Mouse (Mus musculus) G1E (cell line): ENCODE measurements around the gene Acnat2.
"Not testable (repeated sequence)": the region's sequence is repeated elsewhere in the genome, so short reads cannot be mapped to it uniquely, and the experiment has no call there.

ENCODE experiments used
- CTCF ChIP-seq: IDR thresholded peaks from 2 replicates; pipeline ENCODE4 v1.5.1; 2012; ENCODE audit warnings: low read depth, low read length, inconsistent platforms, mixed read lengths
- TAL1 ChIP-seq: conservative IDR thresholded peaks from 2 replicates; pipeline ENCODE4 v1.6.1; 2012; ENCODE audit warnings: low read depth, low read length, inconsistent platforms, mixed read lengths

DNA sequence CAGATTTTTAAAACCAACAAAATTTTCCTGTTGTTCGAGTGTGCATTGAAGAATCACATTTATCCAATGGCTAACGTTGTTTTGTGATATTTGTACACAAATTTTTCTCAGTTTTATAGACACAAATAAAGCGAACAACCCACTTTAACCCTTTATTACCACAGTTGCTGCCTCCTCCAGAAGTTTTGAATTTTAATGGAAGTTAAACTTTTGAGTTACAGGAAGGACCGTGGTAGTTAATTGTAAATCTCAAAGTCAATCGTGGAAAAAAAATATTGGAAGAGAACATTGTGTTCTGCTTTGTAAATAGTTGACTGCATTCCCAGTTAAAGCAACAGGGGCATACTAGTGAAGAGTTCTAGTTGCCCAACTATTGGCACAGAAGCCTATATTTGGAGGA, at the start of gene Acnat2:
- not testable (repeated sequence) for TF ChIP-seq CTCF, TAL1
